ENCODE assay signal across 25 mouse cellular contexts in the genomic region with DNA sequence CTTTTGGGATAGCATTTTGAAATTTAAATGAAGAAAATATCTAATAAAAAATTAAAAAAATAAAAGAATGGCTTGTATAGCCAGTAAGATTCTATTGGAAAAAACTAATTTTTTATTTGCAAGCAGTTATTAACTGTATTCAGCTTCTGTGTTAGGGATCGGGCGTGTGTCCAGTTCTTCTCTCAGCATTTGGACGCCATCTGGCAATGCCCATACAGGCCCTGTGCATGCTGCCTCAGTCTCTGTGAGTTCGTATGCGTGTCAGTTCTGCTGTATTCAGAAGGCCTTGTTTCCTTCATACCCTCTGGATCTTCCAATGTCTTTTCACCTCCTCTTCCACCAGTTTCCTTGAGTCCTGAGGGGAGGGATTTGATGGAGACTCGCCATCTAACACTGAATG.
"Had no signal": no experiment of that assay in that cellular context is flagged by ENCODE, and none has a peak within 500 bp of the region (broad histone marks: within the 10 kb centered on the region; RNA-seq: fewer than 3 reads in every experiment).

No protein-coding gene starts in this region.

- H3K4me3 ChIP-seq: gastrocnemius, adult 2 months; heart, adult 2 months; heart, embryonic 12.5 days; hindbrain, embryonic 10.5 days; hindbrain, embryonic 12.5 days; left cerebral cortex, adult 2 months; limb, embryonic 10.5 days; limb, embryonic 12.5 days; liver, embryonic 13.5 days; liver, embryonic 15.5 days had no signal

- H3K27ac ChIP-seq: gastrocnemius, adult 2 months; heart, adult 2 months; hindbrain, embryonic 10.5 days; hindbrain, embryonic 12.5 days; hindbrain, embryonic 14.5 days; left cerebral cortex, adult 2 months; limb, embryonic 10.5 days; limb, embryonic 12.5 days; liver, embryonic 13.5 days; liver, embryonic 15.5 days had no signal

- H3K9me3 ChIP-seq: heart, embryonic 12.5 days; hindbrain, embryonic 10.5 days; hindbrain, embryonic 12.5 days; limb, embryonic 10.5 days; limb, embryonic 12.5 days; liver, embryonic 13.5 days; liver, embryonic 15.5 days had no signal

- H3K4me2 ChIP-seq: heart, embryonic 12.5 days; hindbrain, embryonic 12.5 days; hindbrain, embryonic 14.5 days; limb, embryonic 12.5 days; liver, embryonic 11.5 days; liver, embryonic 13.5 days; liver, embryonic 15.5 days had no signal

- H3K36me3 ChIP-seq: heart, embryonic 12.5 days; hindbrain, embryonic 10.5 days; hindbrain, embryonic 12.5 days; limb, embryonic 10.5 days; limb, embryonic 12.5 days; liver, embryonic 13.5 days; liver, embryonic 15.5 days had no signal

- H3K9ac ChIP-seq: heart, embryonic 12.5 days; hindbrain, embryonic 12.5 days; hindbrain, embryonic 14.5 days; limb, embryonic 12.5 days; liver, embryonic 13.5 days; liver, embryonic 15.5 days had no signal

- H3K4me1 ChIP-seq: hindbrain, embryonic 10.5 days; hindbrain, embryonic 12.5 days; limb, embryonic 12.5 days; liver, embryonic 13.5 days; liver, embryonic 15.5 days had no signal

- H3K27me3 ChIP-seq: heart, embryonic 12.5 days; hindbrain, embryonic 12.5 days; liver, embryonic 13.5 days; liver, embryonic 15.5 days had no signal

- DNase-seq: gastrocnemius, adult 2 months; gastrocnemius, postnatal 10 days; gastrocnemius, postnatal 25 days; heart, adult 2 months; heart, postnatal 10 days; heart, postnatal 4 days; kidney, adult 18-20 months; kidney, adult 8-10 months; kidney, postnatal 10 days; kidney, postnatal 25 days; kidney, postnatal 4 days; liver; liver, embryonic 13.5 days had no signal

- ATAC-seq: hindbrain, embryonic 16.5 days; inflammation-experienced regulatory T-cells, adult 6 months; intestine, postnatal 0 days had no signal
